Mouse (Mus musculus): ENCODE results near the gene Il3ra. TPM values are rescaled to one million over a fixed set of nuclear protein-coding genes. Genes with fewer than 3 reads are reported as not detected.

The Il3ra gene
- polyA plus RNA-seq, 1 experiment from 2014 or later = 6.2 TPM

GRCm38 (mm10) chr14:14353740-14354510 lies 7.8 kb downstream of the Il3ra start:
- WGBS = 94% methylated on average over 8 of the region's 8 CpGs
- H3K27me3 ChIP-seq (replicated peaks; ENCODE audit: control insufficient read depth, insufficient read depth, low read length) = no peaks in the 10 kb centered on the region
- H3K9ac ChIP-seq (ENCODE audit: low read length) = no peak overlapping the region
- no peak overlapping the region for H3K4me3 ChIP-seq (ENCODE audit: low read depth, low read length)
- H3K36me3 ChIP-seq (ENCODE audit: control insufficient read depth, insufficient read depth, low read length) = no peaks in the 10 kb centered on the region
- no peak for ATAC-seq (replicated peaks; ENCODE audit: low FRiP score, low TSS enrichment, low read depth)
- H3K4me2 ChIP-seq (ENCODE audit: low read length) = no peak overlapping the region
- peak; percentile 62 for DNase-seq (ENCODE audit: low spot score)
- no peaks in the 10 kb centered on the region for H3K4me1 ChIP-seq (replicated peaks; ENCODE audit: control insufficient read depth, insufficient read depth, low read length)
- H3K9me3 ChIP-seq (ENCODE audit: control insufficient read depth, low read length) = peaks cover 50% of the 10 kb centered on the region
- no peak overlapping the region for H3K27ac ChIP-seq (ENCODE audit: low read depth)

DNA sequence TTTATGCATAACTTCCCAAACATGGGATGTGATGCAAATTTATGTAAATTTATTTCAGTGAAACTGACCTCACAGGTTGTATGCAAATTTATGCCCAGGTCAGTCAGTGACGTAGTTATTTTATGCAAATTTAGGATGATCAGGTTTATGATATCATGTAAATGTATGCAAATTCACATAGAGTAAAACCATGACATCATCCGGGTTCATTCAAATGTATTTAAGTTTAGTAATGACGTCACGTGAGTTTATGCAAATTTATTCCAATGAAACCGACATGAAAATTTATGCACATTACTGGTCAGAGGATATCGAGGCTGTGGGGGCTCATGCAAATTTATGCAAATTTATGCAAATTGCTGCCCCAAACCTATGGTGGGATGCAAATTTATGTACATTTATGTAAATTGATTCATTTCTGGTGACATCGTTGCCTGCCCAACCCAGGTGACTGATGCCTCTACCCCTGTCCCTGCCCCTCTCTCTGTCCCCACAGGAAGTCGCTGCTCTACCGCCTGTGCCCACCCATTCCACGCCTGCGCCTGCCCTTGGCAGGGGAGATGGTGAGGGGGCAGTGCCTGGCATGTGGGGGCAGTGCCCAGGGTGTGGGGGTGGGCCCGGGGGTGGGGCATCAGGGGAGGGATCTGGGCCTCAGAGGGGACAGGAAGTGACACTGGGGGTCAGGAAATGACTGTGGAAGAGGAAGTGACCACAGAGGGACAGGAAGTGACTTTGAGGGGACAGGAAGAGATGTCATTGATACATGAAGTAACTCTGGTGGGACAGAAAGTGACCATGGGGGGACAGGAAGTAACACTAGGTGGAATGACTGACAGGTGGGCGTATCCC lies 8.7 kb downstream of the Il3ra start:
- Histone ChIP-seq H3K27ac (ENCODE audit: low read depth) (no peak overlapping the region), H3K9me3 (ENCODE audit: control insufficient read depth, low read length) (peaks cover 42% of the 10 kb centered on the region), H3K27me3 (replicated peaks; ENCODE audit: control insufficient read depth, insufficient read depth, low read length) (no peaks in the 10 kb centered on the region), H3K36me3 (ENCODE audit: control insufficient read depth, insufficient read depth, low read length) (no peaks in the 10 kb centered on the region), H3K4me2 (ENCODE audit: low read length) (no peak overlapping the region), H3K4me1 (replicated peaks; ENCODE audit: control insufficient read depth, insufficient read depth, low read length) (no peaks in the 10 kb centered on the region), H3K9ac (ENCODE audit: low read length) (no peak overlapping the region), H3K4me3 (ENCODE audit: low read depth, low read length) (no peak overlapping the region)
- peak; percentile 51 for DNase-seq (ENCODE audit: low spot score)
- ATAC-seq (replicated peaks; ENCODE audit: low FRiP score, low TSS enrichment, low read depth) = peak; percentile 10
- 94% methylated on average over 13 of the region's 13 CpGs for WGBS

GRCm38 (mm10) chr14:14355360-14355646 lies 9.2 kb downstream of the Il3ra start:
- Histone ChIP-seq H3K9me3 (ENCODE audit: control insufficient read depth, low read length) (peaks cover 37% of the 10 kb centered on the region), H3K27me3 (replicated peaks; ENCODE audit: control insufficient read depth, insufficient read depth, low read length) (no peaks in the 10 kb centered on the region), H3K4me1 (replicated peaks; ENCODE audit: control insufficient read depth, insufficient read depth, low read length) (no peaks in the 10 kb centered on the region), H3K4me3 (ENCODE audit: low read depth, low read length) (no peak overlapping the region), H3K27ac (ENCODE audit: low read depth) (no peak overlapping the region), H3K36me3 (ENCODE audit: control insufficient read depth, insufficient read depth, low read length) (no peaks in the 10 kb centered on the region), H3K9ac (ENCODE audit: low read length) (no peak overlapping the region), H3K4me2 (ENCODE audit: low read length) (no peak overlapping the region)
- ATAC-seq (replicated peaks; ENCODE audit: low FRiP score, low TSS enrichment, low read depth) (no peak; the same call in none of the 2 replicates), DNase-seq (ENCODE audit: low spot score) (no peak)
- WGBS = 95% methylated on average over 8 of the region's 8 CpGs

GRCm38 (mm10) chr14:14395535-14395934 lies 49.5 kb downstream of the Il3ra start:
- H3K9me3 ChIP-seq (ENCODE audit: control insufficient read depth, low read length) = no peaks in the 10 kb centered on the region
- 72% methylated on average over 1 of the region's 1 CpGs for WGBS
- no peaks in the 10 kb centered on the region for H3K4me1 ChIP-seq (replicated peaks; ENCODE audit: control insufficient read depth, insufficient read depth, low read length)
- no peak for ATAC-seq (replicated peaks; ENCODE audit: low FRiP score, low TSS enrichment, low read depth)
- no peak overlapping the region for H3K9ac ChIP-seq (ENCODE audit: low read length)
- no peaks in the 10 kb centered on the region for H3K36me3 ChIP-seq (ENCODE audit: control insufficient read depth, insufficient read depth, low read length)
- no peak overlapping the region for H3K27ac ChIP-seq (ENCODE audit: low read depth)
- no peak overlapping the region for H3K4me3 ChIP-seq (ENCODE audit: low read depth, low read length)
- DNase-seq (ENCODE audit: low spot score) = no peak
- H3K4me2 ChIP-seq (ENCODE audit: low read length) = no peak overlapping the region
- no peaks in the 10 kb centered on the region for H3K27me3 ChIP-seq (replicated peaks; ENCODE audit: control insufficient read depth, insufficient read depth, low read length)

DNA sequence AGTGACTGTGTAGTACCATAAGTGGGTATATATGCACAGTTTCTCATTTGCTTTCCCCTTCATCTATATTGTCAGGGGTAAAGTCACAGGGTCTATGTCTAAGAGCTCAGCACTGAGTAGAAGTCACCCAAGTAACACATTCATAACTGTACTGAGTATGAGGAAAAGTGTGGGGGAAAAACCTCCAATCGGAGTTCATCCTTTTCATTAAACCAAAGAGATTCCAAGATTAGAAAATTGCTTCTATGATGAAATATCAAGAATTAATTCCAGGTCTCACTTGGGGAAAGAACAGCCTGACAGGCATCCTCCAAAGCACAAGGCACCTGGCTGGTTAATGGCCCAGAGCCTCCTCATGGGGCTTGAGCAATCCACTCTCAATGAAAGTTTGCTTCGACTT lies 54.9 kb downstream of the Il3ra start, which contains the start of gene Olfr721-ps1:
Olfr721-ps1 (plus strand) TSS at position 301 of the 400 bp plus-strand sequence.
- 87% methylated on average over 2 of the region's 2 CpGs for WGBS
- ATAC-seq (replicated peaks; ENCODE audit: low FRiP score, low TSS enrichment, low read depth) (no peak), DNase-seq (ENCODE audit: low spot score) (no peak)
- Histone ChIP-seq H3K4me1 (replicated peaks; ENCODE audit: control insufficient read depth, insufficient read depth, low read length) (no peaks in the 10 kb centered on the region), H3K4me3 (ENCODE audit: low read depth, low read length) (no peak within 1 kb of the TSS), H3K9me3 (ENCODE audit: control insufficient read depth, low read length) (no peaks in the 10 kb centered on the region), H3K4me2 (ENCODE audit: low read length) (no peak within 1 kb of the TSS), H3K27me3 (replicated peaks; ENCODE audit: control insufficient read depth, insufficient read depth, low read length) (no peaks in the 10 kb centered on the region), H3K9ac (ENCODE audit: low read length) (no peak within 1 kb of the TSS), H3K27ac (ENCODE audit: low read depth) (no peak within 1 kb of the TSS), H3K36me3 (ENCODE audit: control insufficient read depth, insufficient read depth, low read length) (no peaks in the 10 kb centered on the region)

Other genes with a start within 250 kb of the Il3ra start
- gene Psmd6, start 225.3 kb upstream of the Il3ra start, polyA plus RNA-seq (2014; fragmentation: Nextera tagmentation; extraction: Ambion mirVana) = 212 and 232 TPM in 2 replicates
- gene Olfr720, start 159.4 kb upstream of the Il3ra start, polyA plus RNA-seq (2014; fragmentation: Nextera tagmentation; extraction: Ambion mirVana) = not detected in 2 replicates
- gene Olfr31, start 23.4 kb upstream of the Il3ra start, polyA plus RNA-seq (2014; fragmentation: Nextera tagmentation; extraction: Ambion mirVana) = not detected in 2 replicates
- not detected in 2 replicates for gene Olfr721-ps1, start 55.0 kb downstream of the Il3ra start, polyA plus RNA-seq (2014; fragmentation: Nextera tagmentation; extraction: Ambion mirVana)

Data from intestine, embryonic 14.5 days (tissue).